Mouse (Mus musculus) NIH3T3 (cell line): ENCODE results near the gene Acsf3.

Source experiments
- DNase-seq: peaks from one replicate; pipeline ENCODE4 v3.0.0-alpha.2; 2012; ENCODE audit warnings: low read depth

The Acsf3 gene

GRCm38 (mm10) chr8:122761109-122761508, 14.2 kb upstream of the Acsf3 start:
- no peak for DNase-seq

- peak; percentile 8 for DNase-seq
Observed at GRCm38 (mm10) chr8:122762731-122763266, 12.5 kb upstream of the Acsf3 start.

- no peak for DNase-seq
Observed at GRCm38 (mm10) chr8:122763267-122763738, 12.0 kb upstream of the Acsf3 start.

GRCm38 (mm10) chr8:122764790-122765474, 10.4 kb upstream of the Acsf3 start:
- no peak for DNase-seq

GRCm38 (mm10) chr8:122766189-122766588, 9.1 kb upstream of the Acsf3 start:
- no peak for DNase-seq

- no peak for DNase-seq
Observed at GRCm38 (mm10) chr8:122766647-122767200, 8.6 kb upstream of the Acsf3 start.

GRCm38 (mm10) chr8:122767229-122767628, 8.1 kb upstream of the Acsf3 start:
- no peak for DNase-seq

GRCm38 (mm10) chr8:122769251-122770058, 5.8 kb upstream of the Acsf3 start:
- DNase-seq: no peak

GRCm38 (mm10) chr8:122772431-122773060, 2.7 kb upstream of the Acsf3 start:
- no peak for DNase-seq

- DNase-seq: no peak
Observed at GRCm38 (mm10) chr8:122777701-122778100, 2.4 kb downstream of the Acsf3 start.

GRCm38 (mm10) chr8:122778703-122779239, 3.5 kb downstream of the Acsf3 start:
- DNase-seq: no peak

GRCm38 (mm10) chr8:122779255-122779654, 4.0 kb downstream of the Acsf3 start:
- no peak for DNase-seq

- no peak for DNase-seq
Observed at GRCm38 (mm10) chr8:122784756-122785155, 9.5 kb downstream of the Acsf3 start.

GRCm38 (mm10) chr8:122789796-122790195, 14.5 kb downstream of the Acsf3 start:
- DNase-seq: no peak

GRCm38 (mm10) chr8:122793375-122794174, 18.3 kb downstream of the Acsf3 start:
- DNase-seq: no peak

- no peak for DNase-seq
Observed at GRCm38 (mm10) chr8:122794175-122794454, 18.8 kb downstream of the Acsf3 start.

- peak; percentile 61 for DNase-seq
Observed at GRCm38 (mm10) chr8:122803906-122804761, 28.8 kb downstream of the Acsf3 start.

- peak; percentile 65 for DNase-seq
Observed at GRCm38 (mm10) chr8:122805349-122805748, 30.1 kb downstream of the Acsf3 start.

GRCm38 (mm10) chr8:122806956-122807538, 31.8 kb downstream of the Acsf3 start:
- DNase-seq: no peak

GRCm38 (mm10) chr8:122807907-122808306, 32.6 kb downstream of the Acsf3 start:
- no peak for DNase-seq
